Mouse (Mus musculus) cerebellum, adult 9-10 months (tissue): ENCODE data around the gene Zfp747.
A peak's percentile ranks its signal among the peaks of the same experiment; 100 is the strongest.

Experiments
- DNase-seq: peaks from one replicate; pipeline ENCODE4 v3.0.0; 2022

The Zfp747 gene

GRCm38 (mm10) chr7:127366249-127366648 lies 9.6 kb downstream of the Zfp747 start:
- DNase-seq, result no peak

- peak; percentile 78 for DNase-seq
These were observed 11.7 kb downstream of the Zfp747 start for GRCm38 (mm10) chr7:127364166-127364565.

GRCm38 (mm10) chr7:127363475-127363921 lies 12.4 kb downstream of the Zfp747 start:
- DNase-seq, result peak; percentile 77

- DNase-seq, result peak; percentile 81
These were observed 13.4 kb downstream of the Zfp747 start for GRCm38 (mm10) chr7:127362418-127362817.

GRCm38 (mm10) chr7:127361449-127361848 lies 14.4 kb downstream of the Zfp747 start:
- DNase-seq, result peak; percentile 53

GRCm38 (mm10) chr7:127360265-127360664 lies 15.6 kb downstream of the Zfp747 start:
- no peak for DNase-seq

GRCm38 (mm10) chr7:127358472-127358871 lies 17.4 kb downstream of the Zfp747 start:
- DNase-seq, result no peak

- DNase-seq, result no peak
These were observed 18.0 kb downstream of the Zfp747 start for GRCm38 (mm10) chr7:127357871-127358270.

GRCm38 (mm10) chr7:127355796-127356195 lies 20.1 kb downstream of the Zfp747 start:
- DNase-seq, result no peak

GRCm38 (mm10) chr7:127351230-127352004 lies 24.4 kb downstream of the Zfp747 start:
- no peak for DNase-seq

- DNase-seq, result no peak
These were observed 29.2 kb downstream of the Zfp747 start for GRCm38 (mm10) chr7:127346676-127347075.

GRCm38 (mm10) chr7:127345512-127346325 lies 30.1 kb downstream of the Zfp747 start, which contains the start of gene Zfp768:
Gene Zfp768 (minus strand): TSS chr7:127345589.
- peak; percentile 94 for DNase-seq

- peak; percentile 75 for DNase-seq
These were observed 30.8 kb downstream of the Zfp747 start for GRCm38 (mm10) chr7:127345092-127345491.

GRCm38 (mm10) chr7:127344371-127344770 lies 31.5 kb downstream of the Zfp747 start:
- DNase-seq, result no peak

- DNase-seq, result no peak
These were observed 32.4 kb downstream of the Zfp747 start for GRCm38 (mm10) chr7:127343351-127344019.

GRCm38 (mm10) chr7:127342888-127343287 lies 33.0 kb downstream of the Zfp747 start:
- no peak for DNase-seq

GRCm38 (mm10) chr7:127342332-127342731 lies 33.5 kb downstream of the Zfp747 start:
- peak; percentile 28 for DNase-seq

- peak; percentile 11 for DNase-seq
These were observed 34.0 kb downstream of the Zfp747 start for GRCm38 (mm10) chr7:127341861-127342260.

- peak; percentile 8 for DNase-seq
These were observed 34.5 kb downstream of the Zfp747 start for GRCm38 (mm10) chr7:127341356-127341755.

- no peak for DNase-seq
These were observed 38.2 kb downstream of the Zfp747 start for GRCm38 (mm10) chr7:127337636-127338035.

- no peak for DNase-seq
These were observed 40.2 kb downstream of the Zfp747 start for GRCm38 (mm10) chr7:127335604-127336003.

GRCm38 (mm10) chr7:127333240-127333639 lies 42.6 kb downstream of the Zfp747 start:
- DNase-seq, result no peak

GRCm38 (mm10) chr7:127326685-127327084 lies 49.2 kb downstream of the Zfp747 start:
- no peak for DNase-seq
